Mouse (Mus musculus) heart, embryonic 15.5 days (tissue): ENCODE measurements around the gene Rad51ap2. TPM values are rescaled to one million over a fixed set of nuclear protein-coding genes. Genes with fewer than 3 reads are reported as not detected.
A peak's percentile ranks its signal among the peaks of the same experiment; 100 is the strongest.

ENCODE experiments used
- ATAC-seq: fragments of 200-750 bp; cut with Nextera tagmentation; replicated peaks from 2 replicates; pipeline ENCODE4 v1.8.0; 2017; ENCODE audit warnings: low read depth, moderate TSS enrichment; ENCODE audit not compliant: insufficient number of reproducible peaks, insufficient read depth, low FRiP score
- H3K27ac ChIP-seq: fragments of 300-500 bp; sonication (generic); 2 replicates; pipeline ENCODE4 v1.5.1; 2015; ENCODE audit warnings: mild to moderate bottlenecking, inconsistent platforms
- H3K27me3 ChIP-seq: fragments of 300-500 bp; sonication (generic); 2 replicates; pipeline ENCODE4 v1.6.1; 2015; ENCODE audit warnings: inconsistent platforms
- H3K36me3 ChIP-seq: fragments of 300-500 bp; sonication (generic); 2 replicates; pipeline ENCODE4 v1.6.1; 2015; ENCODE audit warnings: mild to moderate bottlenecking, inconsistent platforms
- H3K4me1 ChIP-seq: fragments of 300-500 bp; sonication (generic); replicated peaks from 2 replicates; pipeline ENCODE4 v1.6.1; 2015; ENCODE audit warnings: inconsistent platforms
- H3K4me2 ChIP-seq: fragments of 300-500 bp; sonication (generic); 2 replicates; pipeline ENCODE4 v1.6.1; 2015; ENCODE audit warnings: inconsistent platforms, mild to moderate bottlenecking, moderate library complexity
- H3K4me3 ChIP-seq: fragments of 300-500 bp; sonication (generic); 2 replicates; pipeline ENCODE4 v1.5.1; 2015; ENCODE audit warnings: mild to moderate bottlenecking, inconsistent platforms
- H3K9ac ChIP-seq: fragments of 300-500 bp; sonication (generic); 2 replicates; pipeline ENCODE4 v1.6.1; 2015; ENCODE audit warnings: mild to moderate bottlenecking, inconsistent platforms
- H3K9me3 ChIP-seq: fragments of 300-500 bp; sonication (generic); replicated peaks from 2 replicates; pipeline ENCODE4 v1.6.1; 2016; ENCODE audit warnings: inconsistent platforms
- WGBS: fragments of 180-500 bp; shearing (Covaris S2); methylation state at CpG from one replicate; pipeline ENCODE4 v1.1.7; 2015; ENCODE audit warnings: mixed read lengths; 5-methylcytosine and 5-hydroxymethylcytosine counted together
- polyA plus RNA-seq: library from polyadenylated mRNA; unstranded; fragments of >200 nt; fragmentation: Nextera tagmentation; extraction: Ambion mirVana; gene quantifications from 2 replicates; pipeline ENCODE4 v1.2.1, GENCODE M21; 2015

The Rad51ap2 gene
- 0.18 and 0.29 TPM in 2 replicates for polyA plus RNA-seq

- H3K36me3 ChIP-seq = no peaks in the 10 kb centered on the region
- H3K4me3 ChIP-seq = peak within 1 kb of the TSS; percentile 58
- peaks cover 4% of the 10 kb centered on the region; the same call in 1 of the 2 replicates for H3K27me3 ChIP-seq
- peak within 1 kb of the TSS; percentile 54 for H3K9ac ChIP-seq
- H3K4me1 ChIP-seq = peaks cover 4% of the 10 kb centered on the region; the same call in 1 of the 2 replicates
- 2% methylated on average over 40 of the region's 40 CpGs for WGBS
- H3K9me3 ChIP-seq = no peaks in the 10 kb centered on the region
- ATAC-seq = peak; percentile 100
- H3K4me2 ChIP-seq = peak within 1 kb of the TSS; percentile 96
- H3K27ac ChIP-seq = no peak within 1 kb of the TSS
Measured at GRCm38 (mm10) chr12:11455549-11456194, at the start of gene Rad51ap2. TSS of gene Rad51ap2 (plus strand) at chr12:11456079.

- Histone ChIP-seq H3K36me3 (no peaks in the 10 kb centered on the region), H3K4me1 (no peaks in the 10 kb centered on the region), H3K27ac (no peak overlapping the region), H3K27me3 (no peaks in the 10 kb centered on the region), H3K9me3 (no peaks in the 10 kb centered on the region), H3K9ac (no peak overlapping the region), H3K4me2 (no peak overlapping the region), H3K4me3 (no peak overlapping the region)
- ATAC-seq = no peak
- 85% methylated on average over 4 of the region's 4 CpGs for WGBS
Measured at GRCm38 (mm10) chr12:11407679-11408078, 48.2 kb upstream of the Rad51ap2 start.

DNA sequence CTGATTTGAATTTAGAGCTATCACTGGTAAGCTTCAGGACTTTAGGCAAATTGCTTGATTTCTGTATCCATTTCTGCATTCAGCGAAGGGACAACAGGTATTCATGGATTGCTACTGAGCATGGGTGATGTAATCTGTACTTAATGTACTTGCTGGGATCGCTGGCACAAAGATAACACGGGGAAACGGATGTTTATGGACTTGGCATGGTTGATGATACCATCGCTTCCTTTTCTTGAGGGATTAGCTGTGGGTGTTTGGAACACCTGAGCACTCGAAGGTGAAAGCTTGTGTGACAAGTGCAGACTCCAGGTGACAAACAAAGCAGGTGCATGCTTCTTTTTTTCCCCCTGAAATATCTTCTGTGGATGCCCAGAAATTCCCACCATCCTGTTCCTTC, 37.8 kb upstream of the Rad51ap2 start:
- ATAC-seq = no peak
- 76% methylated on average over 6 of the region's 6 CpGs for WGBS
- no peaks in the 10 kb centered on the region for H3K36me3 ChIP-seq
- H3K9ac ChIP-seq = no peak overlapping the region
- H3K4me1 ChIP-seq = no peaks in the 10 kb centered on the region
- no peak overlapping the region for H3K4me2 ChIP-seq
- no peaks in the 10 kb centered on the region for H3K9me3 ChIP-seq
- H3K4me3 ChIP-seq = no peak overlapping the region
- no peak overlapping the region for H3K27ac ChIP-seq
- no peaks in the 10 kb centered on the region for H3K27me3 ChIP-seq

- Histone ChIP-seq H3K9ac (no peak overlapping the region), H3K9me3 (no peaks in the 10 kb centered on the region), H3K4me3 (no peak overlapping the region), H3K4me1 (no peaks in the 10 kb centered on the region), H3K27ac (no peak overlapping the region), H3K36me3 (no peaks in the 10 kb centered on the region), H3K4me2 (no peak overlapping the region), H3K27me3 (no peaks in the 10 kb centered on the region)
- WGBS = 63% methylated on average over 4 of the region's 4 CpGs
- ATAC-seq = no peak
Measured at GRCm38 (mm10) chr12:11427396-11427795, 28.5 kb upstream of the Rad51ap2 start.

DNA sequence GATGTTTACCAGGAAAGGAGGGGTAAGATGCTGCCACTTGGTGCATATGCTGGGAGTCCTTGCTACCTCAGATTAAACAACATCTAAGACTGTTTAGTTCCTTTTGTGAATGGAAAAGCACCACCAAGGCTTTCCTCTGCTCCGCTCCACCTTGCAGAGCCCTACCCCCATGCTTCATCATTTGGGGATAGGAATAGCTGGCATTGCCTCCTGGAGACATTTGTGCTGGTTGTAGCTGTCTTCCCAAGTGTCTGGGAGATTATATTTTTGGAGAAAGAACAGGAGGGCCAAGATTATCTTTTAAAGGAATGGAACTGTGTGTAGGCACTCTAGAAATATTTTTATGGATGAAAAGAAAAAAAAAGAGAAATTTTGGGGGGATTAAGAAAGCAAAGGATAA, 22.8 kb upstream of the Rad51ap2 start:
- H3K9ac ChIP-seq = no peak overlapping the region
- H3K27me3 ChIP-seq = peaks cover 23% of the 10 kb centered on the region; the same call in 1 of the 2 replicates
- H3K36me3 ChIP-seq = no peaks in the 10 kb centered on the region
- no peak overlapping the region for H3K27ac ChIP-seq
- H3K4me3 ChIP-seq = no peak overlapping the region
- H3K4me1 ChIP-seq = peaks cover 23% of the 10 kb centered on the region
- no peaks in the 10 kb centered on the region for H3K9me3 ChIP-seq
- ATAC-seq = no peak
- no peak overlapping the region for H3K4me2 ChIP-seq
- WGBS = 81% methylated on average over 1 of the region's 1 CpGs

DNA sequence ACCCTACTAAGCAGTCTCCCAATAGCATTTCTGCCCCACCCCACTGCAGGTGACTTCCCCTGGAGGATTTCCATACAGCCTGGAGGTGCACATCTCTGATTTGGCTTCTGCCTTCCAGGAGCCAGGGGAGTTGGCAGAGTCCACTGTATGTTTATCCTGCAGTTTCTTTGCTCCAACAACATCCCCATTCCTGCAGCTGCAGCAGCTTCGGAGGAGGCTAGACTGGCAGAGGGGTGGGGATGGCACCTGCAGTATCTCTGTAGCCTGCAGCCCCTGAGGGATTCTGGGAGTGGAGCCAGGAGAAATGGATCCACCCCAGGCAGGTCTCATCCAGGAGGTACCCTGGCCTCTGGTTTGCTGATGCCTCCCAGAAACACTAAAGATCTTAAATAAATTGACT, 22.2 kb upstream of the Rad51ap2 start:
- H3K4me3 ChIP-seq = no peak overlapping the region
- no peak for ATAC-seq
- WGBS = 29% methylated on average over 1 of the region's 1 CpGs

GRCm38 (mm10) chr12:11434446-11434845, 21.4 kb upstream of the Rad51ap2 start:
- H3K9me3 ChIP-seq = no peaks in the 10 kb centered on the region
- no peaks in the 10 kb centered on the region for H3K36me3 ChIP-seq
- H3K4me2 ChIP-seq = no peak overlapping the region
- ATAC-seq = no peak
- no peak overlapping the region for H3K9ac ChIP-seq
- H3K4me3 ChIP-seq = no peak overlapping the region
- peaks cover 23% of the 10 kb centered on the region for H3K4me1 ChIP-seq
- 73% methylated on average over 8 of the region's 8 CpGs for WGBS
- H3K27ac ChIP-seq = no peak overlapping the region
- peaks cover 26% of the 10 kb centered on the region; the same call in 1 of the 2 replicates for H3K27me3 ChIP-seq

More for the DNA sequence above, 22.2 kb upstream of the Rad51ap2 start:
- Histone ChIP-seq H3K4me2 (no peak overlapping the region), H3K27ac (no peak overlapping the region), H3K9ac (no peak overlapping the region), H3K27me3 (peaks cover 24% of the 10 kb centered on the region; the same call in 1 of the 2 replicates), H3K9me3 (no peaks in the 10 kb centered on the region), H3K36me3 (no peaks in the 10 kb centered on the region), H3K4me1 (peaks cover 23% of the 10 kb centered on the region)

GRCm38 (mm10) chr12:11435246-11436022, 20.4 kb upstream of the Rad51ap2 start:
- Histone ChIP-seq H3K36me3 (no peaks in the 10 kb centered on the region), H3K27me3 (peaks cover 26% of the 10 kb centered on the region; the same call in 1 of the 2 replicates), H3K4me3 (peak overlapping the region; percentile 51), H3K9me3 (no peaks in the 10 kb centered on the region), H3K9ac (no peak overlapping the region), H3K4me2 (peak overlapping the region; percentile 86), H3K27ac (no peak overlapping the region), H3K4me1 (peaks cover 23% of the 10 kb centered on the region)
- ATAC-seq = no peak
- WGBS = 8% methylated on average over 15 of the region's 15 CpGs

- no peaks in the 10 kb centered on the region for H3K9me3 ChIP-seq
- H3K4me1 ChIP-seq = peaks cover 23% of the 10 kb centered on the region
- peak overlapping the region; percentile 51 for H3K4me3 ChIP-seq
- 4% methylated on average over 12 of the region's 12 CpGs for WGBS
- ATAC-seq = no peak
- H3K27me3 ChIP-seq = peaks cover 26% of the 10 kb centered on the region; the same call in 1 of the 2 replicates
- H3K27ac ChIP-seq = no peak overlapping the region
- H3K36me3 ChIP-seq = no peaks in the 10 kb centered on the region
- peak overlapping the region; percentile 37; the same call in 1 of the 2 replicates for H3K9ac ChIP-seq
- peak overlapping the region; percentile 86 for H3K4me2 ChIP-seq
Measured at GRCm38 (mm10) chr12:11436023-11436350, 19.9 kb upstream of the Rad51ap2 start.

DNA sequence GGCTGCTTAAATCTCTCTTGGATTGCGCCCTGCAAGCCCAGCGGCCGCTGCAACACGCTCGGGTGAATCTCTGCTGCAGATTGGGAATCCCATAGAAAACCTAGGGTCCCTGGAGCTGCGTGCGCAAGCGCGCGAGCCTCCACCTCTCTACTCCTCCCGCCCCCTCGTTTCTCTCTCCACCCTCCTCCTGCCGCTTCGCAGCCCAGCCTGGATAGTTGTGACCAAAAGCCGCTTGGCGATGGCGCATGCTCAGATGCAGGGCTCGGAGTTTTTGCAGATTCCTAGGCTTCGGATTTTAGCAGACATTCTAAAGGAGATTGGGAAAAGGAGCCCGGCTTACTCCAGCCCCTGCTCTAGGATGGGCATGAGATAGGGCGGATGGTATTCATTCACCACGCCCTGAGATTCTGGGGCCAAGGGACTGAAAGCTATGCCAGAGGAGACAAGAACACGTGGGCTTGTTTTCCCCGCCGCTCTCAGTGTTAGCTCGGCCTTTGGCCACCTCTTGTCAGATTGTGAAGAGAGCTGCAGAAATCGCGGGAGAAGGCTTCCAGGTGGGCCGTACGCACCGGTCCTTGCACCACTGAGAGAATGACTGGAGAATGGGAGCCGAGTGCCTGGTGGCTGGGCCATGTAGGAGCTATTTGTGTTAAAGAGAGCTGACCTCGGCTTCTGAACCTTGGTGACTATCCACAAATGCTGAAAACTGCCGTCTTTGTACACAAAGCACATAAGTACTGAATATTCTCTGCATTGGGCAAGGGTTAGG, 19.2 kb upstream of the Rad51ap2 start, which contains the start of gene Vsnl1:
Vsnl1 (minus strand) TSS at position 117 of the 769 bp plus-strand sequence.
- peaks cover 23% of the 10 kb centered on the region for H3K4me1 ChIP-seq
- peak within 1 kb of the TSS; percentile 37 for H3K9ac ChIP-seq

More for the DNA sequence above, 19.2 kb upstream of the Rad51ap2 start, which contains the start of gene Vsnl1:
- Histone ChIP-seq H3K4me3 (peak within 1 kb of the TSS; percentile 51), H3K27me3 (peaks cover 26% of the 10 kb centered on the region; the same call in 1 of the 2 replicates), H3K27ac (no peak within 1 kb of the TSS), H3K9me3 (no peaks in the 10 kb centered on the region), H3K4me2 (peak within 1 kb of the TSS; percentile 86), H3K36me3 (no peaks in the 10 kb centered on the region)
- 2% methylated on average over 34 of the region's 34 CpGs for WGBS
- ATAC-seq = peak; percentile 84
